Mouse (Mus musculus) stomach, postnatal 0 days (tissue): ENCODE measurements around the gene Cpt1c. TPM values are rescaled to one million over a fixed set of nuclear protein-coding genes. Genes with fewer than 3 reads are reported as not detected.
A peak's percentile ranks its signal among the peaks of the same experiment; 100 is the strongest.
"Not testable (repeated sequence)": the region's sequence is repeated elsewhere in the genome, so short reads cannot be mapped to it uniquely, and the experiment has no call there.

Source experiments
- ATAC-seq: fragments of 200-750 bp; cut with Nextera tagmentation; 2 replicates; pipeline ENCODE4 v1.8.0; 2017; ENCODE audit not compliant: low FRiP score, low TSS enrichment
- DNase-seq: peaks from one replicate; pipeline ENCODE4 v3.0.0-alpha.2; 2016; ENCODE audit warnings: low spot score
- H3K27ac ChIP-seq: fragments of 300-500 bp; sonication (generic); replicated peaks from 2 replicates; pipeline ENCODE4 v1.5.1; 2014; ENCODE audit warnings: mild to moderate bottlenecking, control low read depth
- H3K27me3 ChIP-seq: fragments of 300-500 bp; sonication (generic); 2 replicates; pipeline ENCODE4 v1.6.1; 2014; ENCODE audit warnings: low read length; ENCODE audit not compliant: control insufficient read depth, insufficient read depth
- H3K36me3 ChIP-seq: fragments of 300-500 bp; sonication (generic); 2 replicates; pipeline ENCODE4 v1.6.1; 2014; ENCODE audit warnings: low read length, mixed read lengths; ENCODE audit not compliant: control insufficient read depth, insufficient read depth
- H3K4me1 ChIP-seq: fragments of 300-500 bp; sonication (generic); replicated peaks from 2 replicates; pipeline ENCODE4 v1.6.1; 2014; ENCODE audit warnings: antibody characterized with exemption; ENCODE audit not compliant: control insufficient read depth, insufficient read depth
- H3K4me2 ChIP-seq: fragments of 300-500 bp; sonication (generic); replicated peaks from 2 replicates; pipeline ENCODE4 v1.6.1; 2014; ENCODE audit warnings: low read depth, mild to moderate bottlenecking, control low read depth, moderate library complexity
- H3K4me3 ChIP-seq: fragments of 300-500 bp; sonication (generic); 2 replicates; pipeline ENCODE4 v1.5.1; 2014; ENCODE audit warnings: low read depth, low read length, control low read depth
- H3K9ac ChIP-seq: fragments of 300-500 bp; sonication (generic); 2 replicates; pipeline ENCODE4 v1.6.1; 2014; ENCODE audit warnings: mild to moderate bottlenecking, low read length, control low read depth, mixed read lengths
- H3K9me3 ChIP-seq: fragments of 300-500 bp; sonication (generic); 2 replicates; pipeline ENCODE4 v1.6.1; 2016; ENCODE audit warnings: low read length; ENCODE audit not compliant: control insufficient read depth
- CTCF ChIP-seq: IDR thresholded peaks from 2 replicates; pipeline ENCODE4 v1.5.1; 2016; ENCODE audit warnings: antibody characterized with exemption, low read depth, mild to moderate bottlenecking, moderate library complexity
- EP300 ChIP-seq: optimal IDR thresholded peaks from 2 replicates; pipeline ENCODE3; 2016; ENCODE audit warnings: antibody characterized with exemption
- WGBS: fragments of 180-500 bp; shearing (Covaris S2); extraction: QIAGEN DNeasy Blood & Tissue Kit; methylation state at CpG from one replicate; pipeline ENCODE4 v1.1.7; 2014; 5-methylcytosine and 5-hydroxymethylcytosine counted together
- polyA plus RNA-seq: library from polyadenylated mRNA; unstranded; fragments of >200 nt; fragmentation: Nextera tagmentation; extraction: Ambion mirVana; gene quantifications from 2 replicates; pipeline ENCODE4 v1.2.1, GENCODE M21; 2015

The Cpt1c gene
- polyA plus RNA-seq = 5.6 and 7.3 TPM in 2 replicates

DNA sequence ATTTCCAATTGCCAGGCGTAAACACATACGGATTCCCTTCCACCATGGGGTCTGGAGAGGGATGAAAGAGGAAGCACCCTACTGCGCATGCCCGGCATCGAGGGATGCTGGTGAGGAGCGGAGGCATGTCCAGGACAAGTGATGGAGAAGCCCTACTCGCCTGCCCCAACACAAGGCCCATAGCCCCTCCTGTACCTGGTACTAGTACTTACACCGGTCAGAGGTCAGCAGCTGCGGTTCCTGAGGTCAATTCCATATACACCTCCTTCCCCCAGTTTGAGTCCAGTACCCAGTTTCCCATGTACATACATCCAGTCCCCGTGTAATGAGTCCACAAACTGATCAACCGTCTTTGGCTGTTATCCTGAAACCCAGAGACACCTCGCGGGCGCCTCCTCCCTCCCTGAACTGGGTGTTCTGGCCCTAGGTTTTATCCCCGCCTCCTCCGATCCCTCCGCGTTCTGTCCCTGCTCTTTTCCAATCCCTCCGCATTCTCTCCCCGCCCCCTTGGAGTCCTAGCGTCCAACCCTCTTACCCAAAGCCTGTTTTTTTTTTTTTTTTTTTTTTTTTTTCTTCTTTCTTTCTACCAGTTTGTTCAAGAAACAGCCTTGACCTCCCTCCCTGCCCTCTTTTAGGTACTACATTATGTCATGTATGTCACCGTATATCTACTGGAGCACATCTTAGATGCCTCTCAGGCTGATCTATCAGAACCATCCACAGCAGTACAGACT is at the start of gene Cpt1c:
TSS of gene Cpt1c (minus strand) at position 469 of the 734 bp plus-strand sequence.
- Histone ChIP-seq H3K27ac (peak within 1 kb of the TSS; percentile 40), H3K4me2 (peak within 1 kb of the TSS; percentile 56), H3K4me3 (peak within 1 kb of the TSS; percentile 46), H3K27me3 (no peaks in the 10 kb centered on the region), H3K9me3 (no peaks in the 10 kb centered on the region), H3K9ac (peak within 1 kb of the TSS; percentile 51), H3K4me1 (no peaks in the 10 kb centered on the region), H3K36me3 (peaks cover 15% of the 10 kb centered on the region)
- TF ChIP-seq CTCF (peak; percentile 24; the same call in 1 of the 2 replicates), EP300 (no peak)
- peak; percentile 14; the same call in 1 of the 2 replicates for ATAC-seq
- peak; percentile 76 for DNase-seq
- 4% methylated on average over 22 of the region's 22 CpGs for WGBS

- not testable (repeated sequence) for H3K9ac ChIP-seq, H3K4me1 ChIP-seq, H3K27ac ChIP-seq, H3K4me3 ChIP-seq, H3K27me3 ChIP-seq, H3K9me3 ChIP-seq, H3K4me2 ChIP-seq, ATAC-seq, H3K36me3 ChIP-seq
- peak; percentile 13 for DNase-seq
- 81% methylated on average over 5 of the region's 5 CpGs for WGBS
- peak; percentile 61 for TF ChIP-seq CTCF
Observed at GRCm38 (mm10) chr7:45023711-45024110, 49.1 kb upstream of the Cpt1c start.

GRCm38 (mm10) chr7:45020225-45020624 is 45.6 kb upstream of the Cpt1c start:
- no peak for TF ChIP-seq CTCF
- TF ChIP-seq EP300 = no peak
- Histone ChIP-seq H3K36me3 (no peaks in the 10 kb centered on the region), H3K27ac (no peak overlapping the region), H3K9ac (0 out of 2 replicates have a peak overlapping the region, but pooled peaks have one; percentile 23), H3K9me3 (no peaks in the 10 kb centered on the region), H3K4me1 (no peaks in the 10 kb centered on the region), H3K4me2 (no peak overlapping the region), H3K4me3 (no peak overlapping the region), H3K27me3 (no peaks in the 10 kb centered on the region)
- 76% methylated on average over 9 of the region's 9 CpGs for WGBS
- DNase-seq (peak; percentile 13), ATAC-seq (no peak)

- Histone ChIP-seq H3K9me3 (no peaks in the 10 kb centered on the region), H3K27ac (peak overlapping the region; percentile 95), H3K4me2 (peak overlapping the region; percentile 75), H3K4me1 (no peaks in the 10 kb centered on the region), H3K4me3 (peak overlapping the region; percentile 92), H3K9ac (peak overlapping the region; percentile 88), H3K36me3 (no peaks in the 10 kb centered on the region), H3K27me3 (no peaks in the 10 kb centered on the region)
- WGBS = 22% methylated on average over 8 of the region's 8 CpGs
- ATAC-seq (no peak), DNase-seq (peak; percentile 52)
- TF ChIP-seq CTCF (no peak), EP300 (no peak)
Observed at GRCm38 (mm10) chr7:45019031-45019571, 44.5 kb upstream of the Cpt1c start.

GRCm38 (mm10) chr7:45017242-45018061 is 42.8 kb upstream of the Cpt1c start, which contains the start of gene Rras:
Gene Rras, plus strand, starts transcription at chr7:45017961.
- TF ChIP-seq CTCF (peak; percentile 41), EP300 (no peak)
- ATAC-seq = peak; percentile 90

More at GRCm38 (mm10) chr7:45017242-45018061, 42.8 kb upstream of the Cpt1c start, which contains the start of gene Rras:
- Histone ChIP-seq H3K9me3 (no peaks in the 10 kb centered on the region), H3K36me3 (0 out of 2 replicates have a peak, but pooled peaks cover under 1% of the 10 kb centered on the region), H3K4me2 (peak within 1 kb of the TSS; percentile 75), H3K4me1 (no peaks in the 10 kb centered on the region), H3K27ac (peak within 1 kb of the TSS; percentile 95), H3K27me3 (no peaks in the 10 kb centered on the region), H3K9ac (peak within 1 kb of the TSS; percentile 88), H3K4me3 (peak within 1 kb of the TSS; percentile 92)
- peak; percentile 92 for DNase-seq
- under 1% methylated on average over 36 of the region's 36 CpGs for WGBS
